Mouse (Mus musculus) stomach, postnatal 0 days (tissue): Measurements from ENCODE around the gene Lrrn2.

ENCODE experiments used
- CTCF ChIP-seq: IDR thresholded peaks from 2 replicates; pipeline ENCODE4 v1.5.1; 2016; ENCODE audit warnings: antibody characterized with exemption, low read depth, mild to moderate bottlenecking, moderate library complexity
- EP300 ChIP-seq: optimal IDR thresholded peaks from 2 replicates; pipeline ENCODE3; 2016; ENCODE audit warnings: antibody characterized with exemption

DNA sequence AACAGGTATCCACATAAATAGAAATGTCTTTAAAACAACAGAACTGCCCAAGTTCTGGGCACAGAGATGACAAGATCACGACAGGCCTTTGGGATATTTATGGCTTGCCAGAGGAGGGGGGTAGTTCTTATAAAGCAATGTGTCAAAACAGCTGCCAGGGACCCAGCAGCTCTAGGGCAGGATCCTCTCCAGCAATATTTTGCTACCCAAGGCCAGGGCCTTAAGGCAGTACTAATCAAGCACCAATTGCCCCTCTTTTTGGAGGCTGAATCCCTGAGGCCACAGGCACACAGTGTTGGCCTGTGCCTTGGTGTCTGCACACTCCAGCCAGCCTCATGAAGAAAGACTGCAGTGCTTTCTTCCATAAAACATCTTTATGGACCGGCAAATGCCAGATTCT is 84.0 kb downstream of the Lrrn2 start:
- TF ChIP-seq CTCF (no peak), EP300 (no peak)
